Mouse (Mus musculus) layer of hippocampus, postnatal 25 days (tissue): ENCODE measurements around the gene Celf2. TPM values are rescaled to one million over a fixed set of nuclear protein-coding genes. Genes with fewer than 3 reads are reported as not detected.

ENCODE experiments used
- DNase-seq, 2 experiments: peaks; one replicate each; pipeline ENCODE4 v3.0.0; 2022; ENCODE audit warnings: mixed read lengths in 2 of 2, low spot score in 1 of 2; ENCODE audit errors: extremely low spot score in 1 of 2
- total RNA-seq, 2 experiments: library from RNA; stranded (reverse); gene quantifications; 2 replicates each; pipeline ENCODE4 v1.2.3; 2021

Celf2 gene
- total RNA-seq, 2 experiments from 2014 or later: 405 to 532 TPM

DNA sequence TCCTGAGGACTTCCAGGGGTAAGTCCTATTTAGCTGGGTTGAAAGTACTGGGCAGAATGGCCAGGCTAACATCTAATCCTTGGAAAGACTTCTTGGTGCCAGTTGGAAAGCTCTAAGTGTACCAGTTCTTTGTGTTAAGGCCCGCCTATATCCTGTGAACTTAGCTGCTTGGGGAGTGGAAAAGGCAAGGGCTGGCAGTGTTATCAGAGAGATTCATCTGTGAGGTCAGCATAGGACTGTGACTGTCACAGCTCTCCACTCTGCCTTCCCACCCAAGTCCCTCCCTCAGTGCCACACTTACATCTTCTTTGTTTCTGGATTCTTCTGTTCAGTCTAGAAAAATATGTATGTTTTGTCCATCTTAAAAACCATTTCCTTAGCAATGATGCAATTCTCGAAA, 935.7 kb downstream of the Celf2 start:
- DNase-seq: no peak

DNA sequence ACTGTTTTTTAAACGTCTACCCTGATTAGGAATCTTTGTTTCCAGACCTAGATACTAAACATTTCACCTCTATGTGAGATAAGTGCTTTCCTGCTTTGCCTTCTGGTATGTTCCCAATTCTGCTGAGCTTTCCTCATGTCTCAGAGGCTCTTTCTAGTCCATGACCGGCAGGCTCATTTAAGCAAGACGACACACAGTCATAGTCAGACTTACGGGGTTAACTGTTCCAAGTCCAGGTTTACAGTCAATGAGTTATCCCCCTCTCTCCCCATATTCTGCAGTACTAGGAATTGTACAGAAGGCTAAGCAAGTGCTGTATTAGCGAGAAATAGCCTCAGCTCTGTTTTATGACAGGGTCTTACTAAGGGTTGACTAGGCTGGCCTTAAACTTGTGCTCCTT, 936.4 kb downstream of the Celf2 start:
- DNase-seq: no peak

GRCm38 (mm10) chr2:6569040-6569542, 940.3 kb downstream of the Celf2 start:
- no peak for DNase-seq

DNA sequence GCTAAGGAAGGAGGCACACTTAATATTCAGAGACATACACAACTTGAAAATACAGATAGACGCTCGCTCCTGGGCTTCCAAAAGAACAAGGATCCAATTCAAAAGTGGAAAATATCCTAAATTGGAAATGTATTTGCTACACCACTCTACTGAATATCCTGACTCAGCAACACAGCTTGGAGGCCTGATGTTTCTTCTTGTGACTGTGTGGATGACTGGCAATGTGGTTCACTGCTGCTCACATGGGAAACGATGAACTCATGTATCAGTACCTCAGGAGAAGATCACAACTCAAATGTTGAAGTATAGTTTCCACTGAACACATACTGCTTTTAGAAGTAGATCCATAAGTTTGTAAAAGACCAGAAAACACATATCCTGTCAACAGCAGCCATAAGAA, 944.2 kb downstream of the Celf2 start:
- no peak for DNase-seq

DNA sequence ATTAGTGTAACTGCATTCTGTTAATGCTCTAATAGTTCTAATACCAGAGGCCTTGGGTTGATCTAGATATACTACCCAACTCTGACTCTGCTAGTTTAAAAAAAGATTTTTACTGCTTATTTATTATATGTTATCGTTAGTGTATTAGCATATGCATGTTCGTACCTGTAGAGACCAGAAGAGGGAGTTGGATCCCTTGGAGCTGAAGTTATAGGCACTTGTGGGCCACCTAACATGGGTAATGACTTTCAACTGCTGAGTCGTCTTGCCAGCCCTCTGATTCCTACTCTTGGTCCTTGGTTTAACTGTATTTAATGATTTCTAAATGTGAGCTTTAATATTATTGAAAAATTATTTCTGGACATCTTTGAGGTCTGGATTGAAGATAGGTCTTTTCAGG, 948.0 kb downstream of the Celf2 start:
- no peak for DNase-seq

DNA sequence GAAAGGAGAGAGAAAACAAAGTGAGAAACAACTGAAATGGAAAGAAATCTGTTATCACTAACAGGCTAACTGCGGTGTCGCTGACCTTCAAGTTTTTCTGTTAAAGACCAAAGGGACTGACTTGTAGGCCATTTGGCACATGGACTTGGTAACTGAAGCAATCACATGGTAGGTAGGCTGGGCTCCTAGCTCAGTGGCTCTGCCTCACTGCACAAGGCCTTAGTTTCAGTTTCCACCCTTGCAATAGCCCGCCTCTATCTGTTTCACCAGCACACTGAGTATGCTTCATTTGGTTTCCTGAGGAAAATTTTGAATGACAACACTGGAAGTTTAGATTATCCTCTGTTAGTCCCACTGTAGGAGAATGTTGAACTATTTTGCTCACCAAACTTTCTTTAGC, 948.6 kb downstream of the Celf2 start:
- DNase-seq: no peak

GRCm38 (mm10) chr2:6559581-6559980, 949.8 kb downstream of the Celf2 start:
- DNase-seq: no peak

DNA sequence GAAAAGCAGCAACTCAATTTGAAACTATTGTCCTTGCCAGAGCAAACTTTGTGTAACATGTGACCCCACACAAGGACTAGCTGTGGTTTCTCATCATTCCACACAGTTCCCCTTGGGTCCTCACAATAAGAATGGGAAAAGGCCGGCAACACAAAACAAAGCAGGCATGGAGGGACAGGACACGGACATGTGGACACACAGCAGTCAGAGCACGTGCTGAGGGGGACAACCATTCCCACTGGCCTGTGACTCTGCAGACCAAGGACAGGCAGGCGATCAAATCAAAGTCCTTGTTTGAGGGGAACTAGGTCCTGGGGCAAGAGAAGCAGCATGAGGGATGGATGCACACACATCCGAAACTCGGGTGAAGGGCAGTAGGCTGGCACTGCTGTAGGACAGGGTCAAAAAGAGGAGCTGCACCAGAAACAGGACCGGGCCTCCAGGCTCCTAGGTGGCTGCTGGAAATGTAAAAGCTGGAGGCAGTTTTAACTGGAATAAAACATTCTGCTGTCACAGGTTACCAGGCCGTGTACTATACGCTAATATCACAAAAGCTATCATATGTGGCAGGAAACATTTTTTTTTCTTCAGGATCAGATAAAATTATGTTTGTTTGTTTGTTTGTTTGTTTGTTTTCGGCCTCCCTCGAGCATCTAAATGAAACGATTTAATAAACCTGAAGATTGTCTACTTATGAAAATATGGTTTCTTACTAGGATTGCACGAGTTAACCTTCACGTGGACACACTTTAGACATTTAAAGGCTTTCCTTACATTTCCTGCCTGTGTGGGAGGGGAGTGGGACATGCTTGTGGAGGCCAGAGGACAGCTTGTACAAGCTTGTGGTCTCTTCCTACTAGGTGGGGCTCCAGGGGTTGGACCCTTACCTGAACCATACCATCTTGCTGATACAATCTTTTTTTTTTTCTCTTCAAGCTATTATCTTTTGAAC, 950.8 kb downstream of the Celf2 start:
- no peak for DNase-seq

- DNase-seq: no peak
Measured at GRCm38 (mm10) chr2:6557749-6558148, 951.6 kb downstream of the Celf2 start.

DNA sequence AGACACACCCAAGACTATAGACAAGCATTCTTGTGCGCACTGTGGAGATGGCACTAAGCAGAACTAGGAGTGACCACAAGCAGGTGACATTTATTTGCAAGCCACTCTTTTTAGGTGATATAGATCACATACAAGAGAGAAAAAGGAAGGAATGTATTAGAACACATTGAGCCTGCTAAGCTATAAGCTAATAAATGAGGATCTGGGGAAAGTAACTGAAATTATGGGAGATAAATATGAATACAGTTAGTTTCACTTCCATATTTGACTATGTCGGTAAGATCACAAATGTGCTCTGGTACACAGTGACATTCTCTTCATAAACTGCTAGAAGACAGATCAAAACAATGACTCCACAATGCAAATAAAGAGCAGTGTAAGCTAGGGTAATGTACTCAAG, 952.5 kb downstream of the Celf2 start:
- DNase-seq: no peak

DNA sequence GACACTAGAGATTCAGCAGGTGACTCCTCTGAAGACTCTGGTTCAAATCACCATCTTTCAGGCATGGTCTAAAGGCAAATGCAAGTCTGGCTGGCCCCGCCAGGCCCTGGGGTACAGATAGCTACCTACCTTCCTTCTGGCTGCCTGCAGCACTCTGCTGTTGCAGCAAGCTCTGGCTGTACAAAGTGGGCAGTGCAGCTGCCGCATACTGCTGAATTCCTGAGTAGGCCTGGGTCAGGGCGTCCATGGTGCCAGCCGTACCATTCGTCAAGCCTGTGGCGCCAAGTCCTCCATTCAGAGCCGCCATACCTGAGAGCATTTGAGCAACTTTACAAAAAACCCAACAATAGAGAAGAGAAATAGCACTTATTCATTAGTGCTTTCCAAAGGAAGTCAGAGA, 955.7 kb downstream of the Celf2 start:
- no peak for DNase-seq

DNA sequence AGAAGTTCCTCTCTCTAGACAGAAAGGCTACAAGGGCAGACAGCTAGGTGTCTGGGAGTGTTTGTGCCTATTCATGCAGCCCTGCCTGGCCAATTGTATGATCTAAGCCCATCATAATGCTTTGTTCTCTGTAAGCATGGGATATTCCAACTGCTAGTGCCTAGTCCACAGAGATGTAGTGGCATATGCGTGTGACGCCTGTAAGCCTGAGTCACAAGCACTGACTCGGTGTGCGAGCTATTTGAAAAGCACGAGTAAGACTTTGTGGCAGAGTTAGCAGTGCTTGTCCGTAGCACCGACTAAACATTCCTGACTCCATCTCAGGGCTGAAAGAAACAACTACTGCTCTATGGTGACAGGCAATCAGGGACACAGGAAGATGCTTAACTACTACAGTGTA, 960.1 kb downstream of the Celf2 start:
- DNase-seq: no peak

DNA sequence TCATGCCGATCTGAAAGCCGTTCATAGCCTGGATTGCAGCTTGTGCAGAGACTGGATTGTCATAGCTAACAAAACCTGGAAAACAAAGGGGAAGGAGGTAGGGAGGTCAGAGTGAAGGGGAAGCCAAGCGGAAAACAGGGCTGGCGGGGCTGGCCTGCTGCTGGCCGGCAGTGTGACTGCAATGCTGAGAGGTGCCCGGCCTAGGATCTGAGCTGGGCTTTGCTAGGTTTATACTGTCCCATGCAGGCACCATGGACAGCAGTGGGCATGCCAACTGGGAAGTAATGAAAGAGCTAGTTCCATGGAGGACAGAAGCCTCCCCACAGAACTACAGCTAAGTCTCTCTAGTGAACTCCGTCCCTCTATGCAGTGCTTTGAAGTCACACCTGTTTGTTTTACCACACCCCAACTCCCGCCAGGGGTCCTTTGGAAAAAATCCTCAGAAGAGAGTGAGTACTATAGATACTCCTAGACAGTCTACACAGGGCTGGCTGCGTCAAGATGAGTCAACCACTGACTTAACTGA, 962.2 kb downstream of the Celf2 start:
- no peak for DNase-seq

- DNase-seq: no peak
Measured at GRCm38 (mm10) chr2:6546462-6547138, 962.8 kb downstream of the Celf2 start.

- no peak for DNase-seq
Measured at GRCm38 (mm10) chr2:6545127-6545931, 964.0 kb downstream of the Celf2 start.

GRCm38 (mm10) chr2:6543650-6544049, 965.7 kb downstream of the Celf2 start:
- DNase-seq: no peak

- no peak for DNase-seq
Measured at GRCm38 (mm10) chr2:6542556-6543180, 966.7 kb downstream of the Celf2 start.

- DNase-seq: no peak
Measured at GRCm38 (mm10) chr2:6540825-6541224, 968.5 kb downstream of the Celf2 start.

DNA sequence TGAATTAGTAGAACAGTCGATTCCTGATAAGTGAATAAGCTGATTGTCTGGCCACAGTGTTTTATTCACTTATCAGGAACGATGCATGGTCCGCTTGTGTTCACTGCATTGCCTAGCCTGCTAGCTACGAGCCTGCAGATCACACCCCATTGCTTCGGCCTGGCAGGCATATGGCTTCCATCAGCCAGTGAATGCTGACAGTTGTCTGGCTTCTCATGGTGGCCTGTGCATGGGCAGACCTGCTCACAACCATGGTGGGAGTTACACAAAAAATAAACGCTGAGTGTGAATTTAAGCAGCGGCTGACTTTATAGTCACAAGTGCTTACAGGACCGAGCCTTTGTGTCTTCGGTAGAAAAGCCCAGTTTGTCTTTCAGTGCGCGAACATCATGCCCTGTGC, 969.3 kb downstream of the Celf2 start:
- no peak for DNase-seq

DNA sequence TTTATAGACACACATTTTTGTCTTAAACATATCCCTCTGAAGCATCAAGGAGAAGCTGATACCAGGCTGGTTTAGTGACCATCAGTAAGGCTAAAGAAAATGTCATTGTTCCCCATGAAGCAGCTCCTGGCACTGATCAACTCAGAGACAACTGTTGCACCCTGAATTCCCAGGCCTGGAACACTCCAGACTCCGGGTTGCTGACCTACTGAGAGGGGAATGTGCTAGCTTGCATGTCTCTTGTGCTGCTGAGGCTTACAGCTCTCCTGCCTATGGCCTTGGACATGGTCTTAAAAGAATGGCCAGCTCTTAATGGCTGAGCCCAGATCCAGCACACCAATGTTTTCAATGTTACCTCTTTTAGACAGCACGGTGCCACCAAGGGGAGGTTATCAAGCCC, 970.9 kb downstream of the Celf2 start:
- no peak for DNase-seq
